Mouse (Mus musculus) stomach, embryonic 15.5 days (tissue): ENCODE measurements around the gene Boc. TPM values are rescaled to one million over a fixed set of nuclear protein-coding genes. Genes with fewer than 3 reads are reported as not detected.
A peak's percentile ranks its signal among the peaks of the same experiment; 100 is the strongest.

ENCODE experiments used
- ATAC-seq: fragments of 200-750 bp; cut with Nextera tagmentation; 2 replicates; pipeline ENCODE4 v1.8.0; 2017; ENCODE audit warnings: low read depth, moderate number of reproducible peaks, moderate TSS enrichment; ENCODE audit not compliant: insufficient read depth, low FRiP score
- H3K27ac ChIP-seq: fragments of 300-500 bp; sonication (generic); 2 replicates; pipeline ENCODE4 v1.5.1; 2015; ENCODE audit warnings: mild to moderate bottlenecking, inconsistent platforms
- H3K27me3 ChIP-seq: fragments of 300-500 bp; sonication (generic); replicated peaks from 2 replicates; pipeline ENCODE4 v1.6.1; 2015; ENCODE audit warnings: inconsistent platforms
- H3K36me3 ChIP-seq: fragments of 300-500 bp; sonication (generic); 2 replicates; pipeline ENCODE4 v1.6.1; 2015; ENCODE audit warnings: inconsistent platforms
- H3K4me1 ChIP-seq: fragments of 300-500 bp; sonication (generic); 2 replicates; pipeline ENCODE4 v1.6.1; 2015; ENCODE audit warnings: inconsistent platforms
- H3K4me2 ChIP-seq: fragments of 300-500 bp; sonication (generic); 2 replicates; pipeline ENCODE4 v1.6.1; 2015; ENCODE audit warnings: mild to moderate bottlenecking, inconsistent platforms
- H3K4me3 ChIP-seq: fragments of 300-500 bp; sonication (generic); replicated peaks from 2 replicates; pipeline ENCODE4 v1.5.1; 2015; ENCODE audit warnings: inconsistent platforms
- H3K9ac ChIP-seq: fragments of 300-500 bp; sonication (generic); 2 replicates; pipeline ENCODE4 v1.6.1; 2015; ENCODE audit warnings: inconsistent platforms
- H3K9me3 ChIP-seq: fragments of 300-500 bp; sonication (generic); 2 replicates; pipeline ENCODE4 v1.6.1; 2016; ENCODE audit warnings: inconsistent platforms
- WGBS: fragments of 180-500 bp; shearing (Covaris S2); methylation state at CpG from one replicate; pipeline ENCODE4 v1.1.7; 2015; 5-methylcytosine and 5-hydroxymethylcytosine counted together
- polyA plus RNA-seq: library from polyadenylated mRNA; unstranded; fragments of >200 nt; fragmentation: Nextera tagmentation; extraction: Ambion mirVana; gene quantifications from 2 replicates; pipeline ENCODE4 v1.2.1, GENCODE M21; 2015

The Boc gene
- polyA plus RNA-seq, result 12.6 and 14.0 TPM in 2 replicates

GRCm38 (mm10) chr16:44558471-44559329 lies at the start of gene Boc:
Boc (minus strand) TSS chr16:44558897.
- Histone ChIP-seq H3K9me3 (no peaks in the 10 kb centered on the region), H3K27ac (peak within 1 kb of the TSS; percentile 94), H3K36me3 (no peaks in the 10 kb centered on the region), H3K27me3 (no peaks in the 10 kb centered on the region), H3K4me2 (peak within 1 kb of the TSS; percentile 81), H3K4me3 (peak within 1 kb of the TSS; percentile 77), H3K9ac (peak within 1 kb of the TSS; percentile 86), H3K4me1 (peaks cover 4% of the 10 kb centered on the region; the same call in 1 of the 2 replicates)
- WGBS, result under 1% methylated on average over 45 of the region's 46 CpGs
- ATAC-seq, result peak; percentile 59

- H3K4me2 ChIP-seq, result no peak overlapping the region
- H3K9me3 ChIP-seq, result no peaks in the 10 kb centered on the region
- no peaks in the 10 kb centered on the region for H3K27me3 ChIP-seq
- ATAC-seq, result no peak
- H3K36me3 ChIP-seq, result no peaks in the 10 kb centered on the region
- peaks cover 3% of the 10 kb centered on the region; the same call in 1 of the 2 replicates for H3K4me1 ChIP-seq
- H3K9ac ChIP-seq, result no peak overlapping the region
- no peak overlapping the region for H3K4me3 ChIP-seq
- no peak overlapping the region for H3K27ac ChIP-seq
- 86% methylated on average over 1 of the region's 1 CpGs for WGBS
Observed at GRCm38 (mm10) chr16:44606643-44607042, 47.9 kb upstream of the Boc start.

- no peak overlapping the region for H3K9ac ChIP-seq
- no peak overlapping the region for H3K27ac ChIP-seq
- peaks cover 3% of the 10 kb centered on the region; the same call in 1 of the 2 replicates for H3K4me1 ChIP-seq
- no peak for ATAC-seq
- no peak overlapping the region for H3K4me3 ChIP-seq
- no peaks in the 10 kb centered on the region for H3K36me3 ChIP-seq
- no peak overlapping the region for H3K4me2 ChIP-seq
- H3K27me3 ChIP-seq, result no peaks in the 10 kb centered on the region
- WGBS, result 46% methylated on average over 9 of the region's 9 CpGs
- H3K9me3 ChIP-seq, result no peaks in the 10 kb centered on the region
Observed at GRCm38 (mm10) chr16:44604021-44604616, 45.4 kb upstream of the Boc start.

GRCm38 (mm10) chr16:44601999-44602794 lies 43.5 kb upstream of the Boc start:
- no peak overlapping the region for H3K9ac ChIP-seq
- no peaks in the 10 kb centered on the region for H3K9me3 ChIP-seq
- H3K36me3 ChIP-seq, result no peaks in the 10 kb centered on the region
- H3K27me3 ChIP-seq, result no peaks in the 10 kb centered on the region
- WGBS, result 33% methylated on average over 8 of the region's 8 CpGs
- no peak for ATAC-seq
- no peak overlapping the region for H3K4me3 ChIP-seq
- no peak overlapping the region for H3K27ac ChIP-seq
- H3K4me1 ChIP-seq, result peaks cover 3% of the 10 kb centered on the region; the same call in 1 of the 2 replicates
- no peak overlapping the region for H3K4me2 ChIP-seq

- Histone ChIP-seq H3K9me3 (no peaks in the 10 kb centered on the region), H3K9ac (no peak overlapping the region), H3K4me2 (no peak overlapping the region), H3K27me3 (no peaks in the 10 kb centered on the region), H3K36me3 (no peaks in the 10 kb centered on the region), H3K27ac (no peak overlapping the region), H3K4me3 (no peak overlapping the region), H3K4me1 (peaks cover 3% of the 10 kb centered on the region; the same call in 1 of the 2 replicates)
- ATAC-seq, result no peak
- 50% methylated on average over 2 of the region's 2 CpGs for WGBS
Observed at GRCm38 (mm10) chr16:44601182-44601581, 42.5 kb upstream of the Boc start.

- no peak overlapping the region for H3K4me2 ChIP-seq
- no peak for ATAC-seq
Observed at GRCm38 (mm10) chr16:44597106-44597806, 38.6 kb upstream of the Boc start.

GRCm38 (mm10) chr16:44589506-44589905 lies 30.8 kb upstream of the Boc start:
- no peaks in the 10 kb centered on the region for H3K9me3 ChIP-seq
- no peak overlapping the region for H3K9ac ChIP-seq
- WGBS, result 89% methylated on average over 1 of the region's 1 CpGs
- H3K4me3 ChIP-seq, result no peak overlapping the region
- H3K4me1 ChIP-seq, result no peaks in the 10 kb centered on the region
- no peak overlapping the region for H3K27ac ChIP-seq
- no peaks in the 10 kb centered on the region for H3K36me3 ChIP-seq
- ATAC-seq, result no peak
- H3K27me3 ChIP-seq, result no peaks in the 10 kb centered on the region
- no peak overlapping the region for H3K4me2 ChIP-seq

More at GRCm38 (mm10) chr16:44597106-44597806, 38.6 kb upstream of the Boc start:
- Histone ChIP-seq H3K36me3 (no peaks in the 10 kb centered on the region), H3K9me3 (no peaks in the 10 kb centered on the region), H3K27ac (no peak overlapping the region), H3K9ac (no peak overlapping the region), H3K4me1 (no peaks in the 10 kb centered on the region), H3K27me3 (no peaks in the 10 kb centered on the region), H3K4me3 (no peak overlapping the region)
- WGBS, result 55% methylated on average over 2 of the region's 2 CpGs

- no peak overlapping the region for H3K9ac ChIP-seq
- H3K4me2 ChIP-seq, result no peak overlapping the region
- no peaks in the 10 kb centered on the region for H3K4me1 ChIP-seq
- ATAC-seq, result no peak; the same call in 1 of the 2 replicates
- 31% methylated on average over 15 of the region's 15 CpGs for WGBS
- H3K36me3 ChIP-seq, result no peaks in the 10 kb centered on the region
- no peaks in the 10 kb centered on the region for H3K9me3 ChIP-seq
- H3K27ac ChIP-seq, result no peak overlapping the region
- H3K4me3 ChIP-seq, result no peak overlapping the region
- no peaks in the 10 kb centered on the region for H3K27me3 ChIP-seq
Observed at GRCm38 (mm10) chr16:44579421-44580024, 20.8 kb upstream of the Boc start.

GRCm38 (mm10) chr16:44578551-44578950 lies 19.9 kb upstream of the Boc start:
- WGBS, result 80% methylated on average over 1 of the region's 1 CpGs
- no peak overlapping the region for H3K4me2 ChIP-seq
- no peak overlapping the region for H3K4me3 ChIP-seq
- no peaks in the 10 kb centered on the region for H3K27me3 ChIP-seq
- no peaks in the 10 kb centered on the region for H3K36me3 ChIP-seq
- H3K4me1 ChIP-seq, result no peaks in the 10 kb centered on the region
- no peak overlapping the region for H3K9ac ChIP-seq
- H3K27ac ChIP-seq, result no peak overlapping the region
- no peak for ATAC-seq
- no peaks in the 10 kb centered on the region for H3K9me3 ChIP-seq

- Histone ChIP-seq H3K4me3 (no peak overlapping the region), H3K9ac (no peak overlapping the region), H3K4me1 (no peaks in the 10 kb centered on the region), H3K4me2 (no peak overlapping the region), H3K9me3 (no peaks in the 10 kb centered on the region), H3K36me3 (no peaks in the 10 kb centered on the region), H3K27me3 (no peaks in the 10 kb centered on the region), H3K27ac (no peak overlapping the region)
- no peak for ATAC-seq
Observed at GRCm38 (mm10) chr16:44568056-44568455, 9.4 kb upstream of the Boc start.
